Mouse (Mus musculus) CH12.LX (cell line): Measurements from ENCODE around the gene Galnt6. TPM values are rescaled to one million over a fixed set of nuclear protein-coding genes. Genes with fewer than 3 reads are reported as not detected.

Experiments
- DNase-seq: peaks from one replicate; pipeline ENCODE4 v3.0.0-alpha.2; 2013; ENCODE audit errors: extremely low read depth
- H3K27ac ChIP-seq: 2 replicates; pipeline ENCODE4 v1.5.1; 2012; ENCODE audit warnings: low read depth, mild to moderate bottlenecking, control low read depth, moderate library complexity; ENCODE audit not compliant: insufficient read depth
- H3K27me3 ChIP-seq: replicated peaks from 2 replicates; pipeline ENCODE3; 2012; ENCODE audit warnings: inconsistent platforms
- H3K36me3 ChIP-seq, 2 experiments: replicated peaks in 1 of 2; 2 replicates each; pipeline versions ENCODE3 to v1.6.1; 2012; ENCODE audit warnings: inconsistent platforms in 1 of 2, low read length in 1 of 2, mild to moderate bottlenecking in 1 of 2, mixed read lengths in 1 of 2, moderate library complexity in 1 of 2; ENCODE audit not compliant: control insufficient read depth in 1 of 2, insufficient read depth in 1 of 2
- H3K4me1 ChIP-seq, 2 experiments: 2 replicates each; pipeline ENCODE4 v1.6.1; 2012; ENCODE audit warnings: inconsistent platforms in 1 of 2, moderate library complexity in 1 of 2; ENCODE audit not compliant: insufficient read depth in 2 of 2, control insufficient read depth in 1 of 2
- H3K4me2 ChIP-seq: 2 replicates; pipeline ENCODE4 v1.6.1; 2012; ENCODE audit warnings: low read depth, mild to moderate bottlenecking, control low read depth; ENCODE audit not compliant: poor library complexity, insufficient read depth, severe bottlenecking
- H3K4me3 ChIP-seq, 3 experiments: fragments of 150-350 bp in 1 of 3; sonication (generic) in 1 of 3; replicated peaks in 1 of 3; 2 replicates each; pipeline versions ENCODE3 to v1.5.1; 2011 to 2012; ENCODE audit warnings: low read depth in 2 of 3, low read length in 2 of 3, mild to moderate bottlenecking in 2 of 3, moderate library complexity in 2 of 3, control low read depth in 1 of 3, improper control_type of control experiment in 1 of 3, inconsistent platforms in 1 of 3, mixed read lengths in 1 of 3; ENCODE audit not compliant: poor library complexity in 1 of 3
- H3K79me2 ChIP-seq: replicated peaks from 2 replicates; pipeline ENCODE4 v1.6.1; 2012; ENCODE audit warnings: mild to moderate bottlenecking, moderate library complexity; ENCODE audit not compliant: control insufficient read depth, poor library complexity, insufficient read depth, severe bottlenecking; ENCODE audit errors: extremely low read depth
- H3K9ac ChIP-seq: 2 replicates; pipeline ENCODE4 v1.6.1; 2012; ENCODE audit warnings: low read depth, mild to moderate bottlenecking, control low read depth, moderate library complexity; ENCODE audit not compliant: insufficient read depth
- H3K9me3 ChIP-seq: replicated peaks from 2 replicates; pipeline ENCODE3; 2012; ENCODE audit warnings: low read length, inconsistent platforms, mixed read lengths
- CHD2 ChIP-seq: IDR thresholded peaks from 2 replicates; pipeline ENCODE4 v1.6.1; 2011; ENCODE audit warnings: low read length, improper control_type of control experiment
- CTCF ChIP-seq, 2 experiments: IDR thresholded peaks in 1 of 2; conservative IDR thresholded peaks in 1 of 2; 2 replicates each; pipeline ENCODE4 v1.5.1; 2011 to 2012; ENCODE audit warnings: low read depth in 2 of 2, low read length in 2 of 2, improper control_type of control experiment in 1 of 2, inconsistent platforms in 1 of 2, mild to moderate bottlenecking in 1 of 2, moderate library complexity in 1 of 2
- GABPA ChIP-seq: IDR thresholded peaks from 2 replicates; pipeline ENCODE4 v1.6.1; 2012; ENCODE audit warnings: low read depth, low read length, improper control_type of control experiment, inconsistent platforms; ENCODE audit not compliant: insufficient replicate concordance
- HCFC1 ChIP-seq: IDR thresholded peaks from 2 replicates; pipeline ENCODE4 v1.6.1; 2012; ENCODE audit warnings: low read depth, mild to moderate bottlenecking, inconsistent platforms, low read length, improper control_type of control experiment
- KAT2A ChIP-seq: IDR thresholded peaks from 2 replicates; pipeline ENCODE4 v1.6.1; 2012; ENCODE audit warnings: low read length, improper control_type of control experiment, inconsistent platforms; ENCODE audit not compliant: insufficient replicate concordance
- MAFK ChIP-seq: IDR thresholded peaks from 2 replicates; pipeline ENCODE4 v1.6.1; 2011; ENCODE audit warnings: low read length, improper control_type of control experiment; ENCODE audit not compliant: insufficient replicate concordance
- MAX ChIP-seq: IDR thresholded peaks from 2 replicates; pipeline ENCODE4 v1.6.1; 2011; ENCODE audit warnings: low read length, improper control_type of control experiment
- MYC ChIP-seq: IDR thresholded peaks from 2 replicates; pipeline ENCODE4 v1.6.1; 2011; ENCODE audit warnings: low read depth, mild to moderate bottlenecking, improper control_type of control experiment, low read length
- PAX5 ChIP-seq: IDR thresholded peaks from 2 replicates; pipeline ENCODE4 v1.6.1; 2012; ENCODE audit warnings: low read length, inconsistent platforms, mixed read lengths
- UBTF ChIP-seq: IDR thresholded peaks from 2 replicates; pipeline ENCODE4 v1.6.1; 2012; ENCODE audit warnings: low read depth, mild to moderate bottlenecking, inconsistent platforms, low read length, improper control_type of control experiment, moderate library complexity
- ZKSCAN1 ChIP-seq: IDR thresholded peaks from 2 replicates; pipeline ENCODE4 v1.6.1; 2012; ENCODE audit warnings: low read depth, inconsistent platforms, low read length, improper control_type of control experiment, borderline replicate concordance
- ZMIZ1 ChIP-seq: IDR thresholded peaks from 2 replicates; pipeline ENCODE4 v1.6.1; 2012; ENCODE audit warnings: low read depth, mild to moderate bottlenecking, inconsistent platforms, low read length, improper control_type of control experiment
- dilution Hi-C: fragments of 300-500 bp; cut with MboI; formaldehyde crosslinking; loops from 2 replicates; pipeline ENCODE4 v1.14.3; 2020; ENCODE audit warnings: low sequenced_read_pairs; ENCODE audit not compliant: extremely low pct_unique_long_range_greater_than_20kb, extremely low pct_ligation_motif_present
- in situ Hi-C: fragments of 300-500 bp; cut with MboI; formaldehyde crosslinking; loops from 3 replicates; pipeline ENCODE4 v1.14.3; 2019; ENCODE audit warnings: low sequenced_read_pairs, low pct_ligation_motif_present, low pct_unique_long_range_greater_than_20kb, mixed read lengths
- polyA plus RNA-seq: library from polyadenylated mRNA; unstranded; fragments of >175 nt; gene quantifications from 2 replicates; pipeline ENCODE4 v1.2.1, GENCODE M21; 2012; ENCODE audit warnings: low read depth; ENCODE audit not compliant: insufficient read length
- total RNA-seq, 2 experiments: library from RNA; depleted of rRNA; stranded (reverse); fragments of 300-350 nt in 1 of 2; fragments of >200 nt in 1 of 2; gene quantifications; 2 replicates each; pipeline ENCODE4 v1.2.3; 2012 to 2014

Gene Galnt6
- total and polyA plus RNA-seq, 3 experiments: 0.58 to 5.0 (median 2.0) TPM

GRCm38 (mm10) chr15:100655201-100655600 is 74.0 kb downstream of the Galnt6 start:
- Histone ChIP-seq H3K4me3 (no peak overlapping the region), H3K9ac (no peak overlapping the region), H3K79me2 (no peaks in the 10 kb centered on the region), H3K4me2 (no peak overlapping the region), H3K27me3 (no peaks in the 10 kb centered on the region), H3K36me3 (peaks cover 84 to 88% of the 10 kb centered on the region in 2 experiments), H3K9me3 (no peaks in the 10 kb centered on the region), H3K27ac (no peak overlapping the region), H3K4me1 (peaks cover 0 to 2% of the 10 kb centered on the region in 2 experiments; a peak in 2 of 4 replicates)
- dilution Hi-C loops (no loop called here), in situ Hi-C loops (no loop called here)
- no peak for DNase-seq
- TF ChIP-seq MYC: no peak
- no peak for TF ChIP-seq ZMIZ1
- TF ChIP-seq MAX: no peak
- no peak for TF ChIP-seq CHD2
- TF ChIP-seq CTCF (conservative IDR thresholded peaks at IDR 0.05 in 1 of 2, IDR thresholded peaks at IDR 0.05 in 1 of 2; ENCODE audit: low read depth in 2 of 2, low read length in 2 of 2): no peak

- H3K4me2 ChIP-seq: no peak overlapping the region
- in situ Hi-C loops (no loop called here), dilution Hi-C loops (no loop called here)
- H3K27me3 ChIP-seq: no peaks in the 10 kb centered on the region
- H3K36me3 ChIP-seq: peaks cover 86 to 88% of the 10 kb centered on the region in 2 experiments
- no peak overlapping the region for H3K4me3 ChIP-seq
- H3K27ac ChIP-seq: no peak overlapping the region
- no peaks in the 10 kb centered on the region for H3K9me3 ChIP-seq
- no peaks in the 10 kb centered on the region for H3K4me1 ChIP-seq
- H3K79me2 ChIP-seq: no peaks in the 10 kb centered on the region
- H3K9ac ChIP-seq: no peak overlapping the region
- DNase-seq: no peak
- TF ChIP-seq ZKSCAN1: no peak
- TF ChIP-seq MYC: no peak
- TF ChIP-seq UBTF: no peak
- no peak for TF ChIP-seq PAX5
- no peak for TF ChIP-seq GABPA
- TF ChIP-seq HCFC1: no peak
- no peak for TF ChIP-seq MAFK
These were observed 74.9 kb downstream of the Galnt6 start for GRCm38 (mm10) chr15:100654271-100654670.

GRCm38 (mm10) chr15:100651610-100652009 is 77.6 kb downstream of the Galnt6 start:
- in situ Hi-C loops: no loop called here
- Histone ChIP-seq H3K79me2 (no peaks in the 10 kb centered on the region), H3K9ac (no peak overlapping the region), H3K27me3 (no peaks in the 10 kb centered on the region), H3K27ac (no peak overlapping the region), H3K4me1 (no peaks in the 10 kb centered on the region), H3K4me2 (no peak overlapping the region)
- TF ChIP-seq KAT2A: no peak
- TF ChIP-seq, all 38 proteins: peak for 0
- no peak for DNase-seq
- dilution Hi-C loops: no loop called here
- H3K36me3 ChIP-seq: peaks cover 72 to 74% of the 10 kb centered on the region in 2 experiments
- no peak overlapping the region for H3K4me3 ChIP-seq
- no peaks in the 10 kb centered on the region for H3K9me3 ChIP-seq
